Comparison of ENCODE assay signal across 9 mouse cellular contexts in the genomic region with DNA sequence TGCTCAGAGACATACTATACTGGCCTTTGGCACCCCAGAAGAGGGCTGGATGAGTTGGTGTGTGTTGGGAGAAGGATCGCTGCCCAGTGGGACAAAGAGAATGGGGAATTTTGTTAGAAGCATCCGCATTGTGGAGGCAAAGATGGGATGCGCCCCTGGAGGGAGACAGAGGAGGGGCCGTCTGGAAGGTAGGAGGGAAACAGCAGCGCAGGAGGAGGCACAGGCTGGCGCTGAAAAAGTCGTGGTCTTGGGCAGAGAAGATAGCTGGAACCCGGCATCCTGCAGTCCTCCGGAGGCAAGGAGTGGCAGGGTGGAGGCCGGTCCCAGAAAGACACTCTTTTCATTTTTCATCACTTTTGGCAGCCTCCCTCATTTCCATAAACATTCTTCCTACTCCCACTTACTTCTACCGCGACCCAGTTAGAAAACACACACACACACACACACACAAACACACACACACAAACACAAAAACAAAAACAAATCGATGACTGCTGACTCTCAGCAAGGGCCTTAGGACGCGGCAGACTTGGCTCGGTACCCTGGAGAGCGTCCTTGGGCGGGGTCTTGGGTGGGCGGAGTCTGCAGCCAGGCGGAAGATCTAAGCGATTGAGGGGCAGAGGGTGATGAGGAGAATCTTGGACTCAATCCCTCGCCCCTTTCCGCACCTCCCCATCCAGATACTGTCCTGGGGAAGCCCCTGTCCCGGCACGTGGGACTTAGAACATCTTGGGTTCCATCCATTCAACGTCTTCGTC. TPM values are rescaled to one million over a fixed set of nuclear protein-coding genes. Genes with fewer than 3 reads are reported as not detected.
DNase-seq lines count a peak whose midpoint lies in the region.
"Had no signal": no experiment of that assay in that cellular context is flagged by ENCODE, and none has a peak within 500 bp of the region (broad histone marks: within the 10 kb centered on the region; RNA-seq: fewer than 3 reads in every experiment).

No protein-coding gene starts in this region.

- H3K36me3 ChIP-seq in embryonic facial prominence, embryonic 10.5 days (replicated peaks) = no peaks in the 10 kb centered on the region

- peak; percentile 71 for DNase-seq in kidney, postnatal 10 days
- DNase-seq in kidney, adult 11 months = no peak
- DNase-seq in CD4-positive helper T cell, adult 2 months (ENCODE audit: low read depth, low spot score) = peak; percentile 43
- DNase-seq in embryonic facial prominence, embryonic 10.5 days (ENCODE audit: low spot score) = peak; percentile 67
- peak; percentile 58 for DNase-seq in induced T-regulatory cell, adult 2 months (ENCODE audit: low read depth)
- DNase-seq in ovary, postnatal 36 days (ENCODE audit: low spot score) = no peak
- no peak for DNase-seq in ovary, postnatal 14 days (ENCODE audit: low spot score)
- DNase-seq in left cerebral cortex, postnatal 14 days (ENCODE audit: low spot score in 2 of 2) = no peak

- H3K4me3 ChIP-seq in embryonic facial prominence, embryonic 10.5 days = peak overlapping the region; percentile 8; the same call in 1 of the 2 replicates
- H3K4me3 ChIP-seq: limb, embryonic 15.5 days had no signal

- no peaks in the 10 kb centered on the region for H3K9me3 ChIP-seq in embryonic facial prominence, embryonic 10.5 days
- H3K9me3 ChIP-seq: limb, embryonic 15.5 days had no signal

- peaks cover 57% of the 10 kb centered on the region for H3K27me3 ChIP-seq in embryonic facial prominence, embryonic 10.5 days (replicated peaks; ENCODE audit: low read depth, poor library complexity, severe bottlenecking)

- WGBS in embryonic facial prominence, embryonic 10.5 days = 4% methylated on average over 27 of the region's 27 CpGs

- H3K4me1 ChIP-seq in embryonic facial prominence, embryonic 10.5 days = peaks cover 27% of the 10 kb centered on the region

- intact Hi-C loops in left cerebral cortex, postnatal 14 days (cut with DNase I) = no loop called here

- H3K27ac ChIP-seq in embryonic facial prominence, embryonic 10.5 days (replicated peaks) = no peak overlapping the region
- H3K27ac ChIP-seq: limb, embryonic 15.5 days had no signal

RNA-seq across cellular contexts. Expression of gene Pde2a, which starts 2.3 kb away (rescaled TPM):
- 21.7 and 22.5 TPM in 2 replicates for polyA plus RNA-seq in embryonic facial prominence, embryonic 10.5 days (2016; fragmentation: Nextera tagmentation; extraction: Ambion mirVana)
- 100 to 1,000 TPM; 349 to 363 TPM for total RNA-seq in left cerebral cortex, postnatal 14 days (2021)

RNA-seq across cellular contexts. Expression of gene Gm45837, which starts 8.5 kb away (rescaled TPM):
- not detected in 2 replicates for polyA plus RNA-seq in embryonic facial prominence, embryonic 10.5 days (2016; fragmentation: Nextera tagmentation; extraction: Ambion mirVana)
- total RNA-seq in left cerebral cortex, postnatal 14 days (2021) = not detected

Comparison
In these comparisons a context has a peak if more than half of its experiments do, and no peak if none do; other contexts are left out.
1. DNase-seq: peak in kidney, postnatal 10 days (single experiment), CD4-positive helper T cell, adult 2 months (single experiment), embryonic facial prominence, embryonic 10.5 days (single experiment) and induced T-regulatory cell, adult 2 months (single experiment); none in kidney, adult 11 months (single experiment), ovary, postnatal 36 days (single experiment), ovary, postnatal 14 days (single experiment) and left cerebral cortex, postnatal 14 days (0 of 2).